Mouse (Mus musculus) Muller cell, postnatal 12 days (primary cell): Measurements from ENCODE around the gene Sec14l1.

ENCODE experiments used
- DNase-seq: peaks from one replicate; pipeline ENCODE4 v3.0.0-alpha.2; 2015; ENCODE audit errors: inconsistent ontology term

The Sec14l1 gene

GRCm38 (mm10) chr11:117153553-117153952, 38.6 kb downstream of the Sec14l1 start:
- no peak for DNase-seq

- peak; percentile 66 for DNase-seq
Observed at GRCm38 (mm10) chr11:117154088-117154815, 39.3 kb downstream of the Sec14l1 start.

GRCm38 (mm10) chr11:117156725-117157124, 41.8 kb downstream of the Sec14l1 start:
- no peak for DNase-seq

GRCm38 (mm10) chr11:117158343-117158742, 43.4 kb downstream of the Sec14l1 start:
- DNase-seq = no peak

- no peak for DNase-seq
Observed at GRCm38 (mm10) chr11:117159257-117159945, 44.4 kb downstream of the Sec14l1 start.

- DNase-seq = peak; percentile 48
Observed at GRCm38 (mm10) chr11:117159946-117160307, 45.0 kb downstream of the Sec14l1 start.

GRCm38 (mm10) chr11:117160791-117161190, 45.8 kb downstream of the Sec14l1 start:
- DNase-seq = no peak

- DNase-seq = no peak
Observed at GRCm38 (mm10) chr11:117161574-117161973, 46.6 kb downstream of the Sec14l1 start.

- DNase-seq = no peak
Observed at GRCm38 (mm10) chr11:117163098-117163497, 48.1 kb downstream of the Sec14l1 start.

- no peak for DNase-seq
Observed at GRCm38 (mm10) chr11:117163771-117164170, 48.8 kb downstream of the Sec14l1 start.

GRCm38 (mm10) chr11:117168278-117169087, 53.5 kb downstream of the Sec14l1 start:
- DNase-seq = no peak

- DNase-seq = no peak
Observed at GRCm38 (mm10) chr11:117169088-117169635, 54.2 kb downstream of the Sec14l1 start.

- no peak for DNase-seq
Observed at GRCm38 (mm10) chr11:117169801-117170565, 55.0 kb downstream of the Sec14l1 start.

GRCm38 (mm10) chr11:117174098-117174892, 59.3 kb downstream of the Sec14l1 start:
- DNase-seq = no peak

- no peak for DNase-seq
Observed at GRCm38 (mm10) chr11:117174924-117175323, 60.0 kb downstream of the Sec14l1 start.

- DNase-seq = no peak
Observed at GRCm38 (mm10) chr11:117175472-117175871, 60.5 kb downstream of the Sec14l1 start.

GRCm38 (mm10) chr11:117176304-117176703, 61.3 kb downstream of the Sec14l1 start:
- no peak for DNase-seq

GRCm38 (mm10) chr11:117176900-117177299, 61.9 kb downstream of the Sec14l1 start:
- no peak for DNase-seq

- peak; percentile 77 for DNase-seq
Observed at GRCm38 (mm10) chr11:117177303-117177979, 62.5 kb downstream of the Sec14l1 start.

- no peak for DNase-seq
Observed at GRCm38 (mm10) chr11:117179902-117180301, 64.9 kb downstream of the Sec14l1 start.
